Comparison of ENCODE assay signal across 8 mouse cellular contexts in genomic region chr2:51139218-51139911, GRCm38 (mm10). TPM values are rescaled to one million over a fixed set of nuclear protein-coding genes. Genes with fewer than 3 reads are reported as not detected.
DNase-seq lines count a peak whose midpoint lies in the region; ATAC-seq and TF ChIP-seq lines count a peak whose summit lies in the region.

No protein-coding gene starts in this region.

- peak; percentile 47 for ATAC-seq in intestine, embryonic 14.5 days (replicated peaks; ENCODE audit: low FRiP score, low TSS enrichment, low read depth)
- peak; percentile 65 for ATAC-seq in liver, embryonic 14.5 days (ENCODE audit: insufficient read depth)

- peaks cover 57% of the 10 kb centered on the region for H3K4me1 ChIP-seq in intestine, embryonic 14.5 days (replicated peaks; ENCODE audit: control insufficient read depth, insufficient read depth, low read length)
- H3K4me1 ChIP-seq in liver, embryonic 14.5 days (replicated peaks; ENCODE audit: control insufficient read depth in 2 of 2, insufficient read depth in 2 of 2, low read length in 1 of 2): peaks cover 0 to 9% of the 10 kb centered on the region in 2 experiments; a peak in 2 of 4 replicates

- H3K36me3 ChIP-seq in intestine, embryonic 14.5 days (ENCODE audit: control insufficient read depth, insufficient read depth, low read length): peaks cover 56% of the 10 kb centered on the region
- H3K36me3 ChIP-seq in liver, embryonic 14.5 days (replicated peaks; ENCODE audit: control insufficient read depth, insufficient read depth, low read depth): no peaks in the 10 kb centered on the region

- no peak overlapping the region for H3K4me3 ChIP-seq in intestine, embryonic 14.5 days (ENCODE audit: low read depth, low read length)
- 0 out of 4 replicates have a peak overlapping the region, but pooled peaks of 1 of the 2 experiments have one; percentile 13 for H3K4me3 ChIP-seq in liver, embryonic 14.5 days (ENCODE audit: insufficient read depth in 1 of 2, low read depth in 2 of 2, low read length in 2 of 2)

- intact Hi-C loops in gastrocnemius, postnatal 14 days (cut with DNase I; ENCODE audit: low total_unique reads): no loop called here

- 27% methylated on average over 5 of the region's 5 CpGs for WGBS in intestine, embryonic 14.5 days
- WGBS in liver, embryonic 14.5 days (ENCODE audit: insufficient replicate concordance): 37% methylated on average over 5 of the region's 5 CpGs

- no peak for TF ChIP-seq EP300 in liver, embryonic 14.5 days (IDR thresholded peaks at IDR 0.05; ENCODE audit: low read depth)

- H3K27ac ChIP-seq in intestine, embryonic 14.5 days (ENCODE audit: low read depth): peak overlapping the region; percentile 45
- peak overlapping the region; percentile 29; the same call in 1 of the 2 replicates for H3K27ac ChIP-seq in liver, embryonic 14.5 days

- H3K9me3 ChIP-seq in intestine, embryonic 14.5 days (ENCODE audit: control insufficient read depth, low read length): no peaks in the 10 kb centered on the region
- H3K9me3 ChIP-seq in liver, embryonic 14.5 days (ENCODE audit: control insufficient read depth, low read length): no peaks in the 10 kb centered on the region

- peak overlapping the region; percentile 49; the same call in 1 of the 2 replicates for H3K4me2 ChIP-seq in intestine, embryonic 14.5 days (ENCODE audit: low read length)
- peak overlapping the region; percentile 42 for H3K4me2 ChIP-seq in liver, embryonic 14.5 days (ENCODE audit: low read depth)

- no peaks in the 10 kb centered on the region for H3K27me3 ChIP-seq in intestine, embryonic 14.5 days (replicated peaks; ENCODE audit: control insufficient read depth, insufficient read depth, low read length)
- H3K27me3 ChIP-seq in liver, embryonic 14.5 days (ENCODE audit: control insufficient read depth, insufficient read depth, low read length): no peaks in the 10 kb centered on the region

- DNase-seq in cerebellum, postnatal 10 days: peak; percentile 66 to 73
- no peak for DNase-seq in cerebellum, postnatal 36 days
- peak; percentile 56 for DNase-seq in gastrocnemius, postnatal 14 days
- no peak for DNase-seq in intestine, embryonic 14.5 days (ENCODE audit: low spot score)
- DNase-seq in liver, embryonic 14.5 days (ENCODE audit: low read depth in 3 of 3, low spot score in 3 of 3): no peak
- DNase-seq in retina, embryonic 14.5 days (ENCODE audit: low spot score): peak; percentile 87
- DNase-seq in ovary, postnatal 10 days (ENCODE audit: low spot score): no peak
- no peak for DNase-seq in cerebellum, adult 18-20 months

- no peak for TF ChIP-seq CTCF in liver, embryonic 14.5 days (IDR thresholded peaks at IDR 0.05; ENCODE audit: low read depth)

- H3K9ac ChIP-seq in intestine, embryonic 14.5 days (ENCODE audit: low read length): no peak overlapping the region
- H3K9ac ChIP-seq in liver, embryonic 14.5 days (replicated peaks): no peak overlapping the region

RNA-seq across cellular contexts. Expression of gene Rnd3, which starts 9.5 kb away (rescaled TPM):
- 10 to 100 TPM in 1 of 2 experiments, 1 to 10 TPM in 1; 9.9 to 14.0 TPM for total RNA-seq in gastrocnemius, postnatal 14 days (2021)
- polyA plus RNA-seq in intestine, embryonic 14.5 days (2014; fragmentation: Nextera tagmentation; extraction: Ambion mirVana): 85.0 and 104 TPM in 2 replicates
- polyA plus RNA-seq in liver, embryonic 14.5 days (2012; rRNA removed): 3.4 and 4.8 TPM in 2 replicates
- 11.7 and 13.0 TPM in 2 replicates for polyA plus RNA-seq in liver, embryonic 14.5 days (2014; fragmentation: Nextera tagmentation; extraction: Ambion mirVana)

Comparison
In these comparisons a context has a peak if more than half of its experiments do, and no peak if none do; other contexts are left out.
1. DNase-seq: peak in cerebellum, postnatal 10 days (2 of 2), gastrocnemius, postnatal 14 days (single experiment) and retina, embryonic 14.5 days (single experiment); none in cerebellum, postnatal 36 days (0 of 2), intestine, embryonic 14.5 days (single experiment), liver, embryonic 14.5 days (0 of 3), ovary, postnatal 10 days (single experiment) and cerebellum, adult 18-20 months (0 of 2).